Mouse (Mus musculus) forebrain, postnatal 0 days (tissue): ENCODE measurements around the gene Cnga4. TPM values are rescaled to one million over a fixed set of nuclear protein-coding genes. Genes with fewer than 3 reads are reported as not detected.

Experiments
- ATAC-seq: fragments of 200-750 bp; cut with Nextera tagmentation; 2 replicates; pipeline ENCODE4 v1.8.0; 2017; ENCODE audit warnings: mild to moderate bottlenecking, moderate library complexity
- DNase-seq: peaks from one replicate; pipeline ENCODE4 v3.0.0-alpha.2; 2015
- H3K27ac ChIP-seq: fragments of 300-500 bp; sonication (generic); 2 replicates; pipeline ENCODE4 v1.5.1; 2014; ENCODE audit warnings: low read depth, mild to moderate bottlenecking, antibody characterized with exemption, low read length, moderate library complexity, mixed read lengths
- H3K27me3 ChIP-seq: fragments of 300-500 bp; sonication (generic); 2 replicates; pipeline ENCODE4 v1.6.1; 2014; ENCODE audit warnings: mild to moderate bottlenecking, low read length, mixed read lengths; ENCODE audit not compliant: insufficient read depth
- H3K36me3 ChIP-seq: fragments of 300-500 bp; sonication (generic); 2 replicates; pipeline ENCODE4 v1.6.1; 2014; ENCODE audit warnings: mild to moderate bottlenecking, moderate library complexity; ENCODE audit not compliant: insufficient read depth
- H3K4me1 ChIP-seq: fragments of 300-500 bp; sonication (generic); 2 replicates; pipeline ENCODE4 v1.6.1; 2014; ENCODE audit warnings: antibody characterized with exemption; ENCODE audit not compliant: insufficient read depth
- H3K4me2 ChIP-seq: fragments of 300-500 bp; sonication (generic); 2 replicates; pipeline ENCODE4 v1.6.1; 2014; ENCODE audit warnings: low read depth, mild to moderate bottlenecking, moderate library complexity
- H3K4me3 ChIP-seq: fragments of 300-500 bp; sonication (generic); 2 replicates; pipeline ENCODE4 v1.5.1; 2014; ENCODE audit warnings: low read depth, low read length, mixed read lengths
- H3K9ac ChIP-seq: fragments of 300-500 bp; sonication (generic); 2 replicates; pipeline ENCODE4 v1.6.1; 2014; ENCODE audit warnings: mild to moderate bottlenecking
- H3K9me3 ChIP-seq: fragments of 300-500 bp; sonication (generic); 2 replicates; pipeline ENCODE4 v1.6.1; 2016; ENCODE audit warnings: low read length
- CTCF ChIP-seq: sonication (generic); IDR thresholded peaks from 2 replicates; pipeline ENCODE4 v1.5.1; 2016; ENCODE audit warnings: antibody characterized with exemption, control low read depth, low read depth
- WGBS: fragments of 180-500 bp; shearing (Covaris S2); extraction: QIAGEN DNeasy Blood & Tissue Kit; methylation state at CpG from one replicate; pipeline ENCODE4 v1.1.7; 2014; 5-methylcytosine and 5-hydroxymethylcytosine counted together
- polyA plus RNA-seq: library from polyadenylated mRNA; unstranded; fragments of >200 nt; fragmentation: Nextera tagmentation; extraction: Ambion mirVana; gene quantifications from 2 replicates; pipeline ENCODE4 v1.2.1, GENCODE M21; 2015
- total RNA-seq: library from RNA; depleted of rRNA; stranded (reverse); fragments of >200 nt; gene quantifications from 2 replicates; pipeline ENCODE4 v1.2.3, GENCODE M21; 2014

Cnga4 gene
- total and polyA plus RNA-seq, 2 experiments from 2014 or later: 0.10 to 0.29 TPM

- TF ChIP-seq CTCF: no peak
Observed at GRCm38 (mm10) chr7:105414385-105414784, 10.0 kb downstream of the Cnga4 start.

GRCm38 (mm10) chr7:105416529-105416928, 12.2 kb downstream of the Cnga4 start:
- Histone ChIP-seq H3K4me1 (no peaks in the 10 kb centered on the region), H3K4me3 (no peak overlapping the region), H3K27ac (no peak overlapping the region), H3K36me3 (no peaks in the 10 kb centered on the region), H3K4me2 (no peak overlapping the region), H3K9ac (no peak overlapping the region), H3K9me3 (no peaks in the 10 kb centered on the region), H3K27me3 (no peaks in the 10 kb centered on the region)
- DNase-seq (no peak), ATAC-seq (no peak)
- WGBS: 95% methylated on average over 7 of the region's 7 CpGs
- TF ChIP-seq CTCF: no peak

More at GRCm38 (mm10) chr7:105414385-105414784, 10.0 kb downstream of the Cnga4 start:
- Histone ChIP-seq H3K27ac (no peak overlapping the region), H3K4me2 (no peak overlapping the region), H3K36me3 (no peaks in the 10 kb centered on the region), H3K4me3 (no peak overlapping the region), H3K27me3 (no peaks in the 10 kb centered on the region), H3K9me3 (no peaks in the 10 kb centered on the region), H3K4me1 (no peaks in the 10 kb centered on the region), H3K9ac (no peak overlapping the region)
- DNase-seq (no peak), ATAC-seq (no peak)
- WGBS: 51% methylated on average over 6 of the region's 6 CpGs

- peak; percentile 27 for DNase-seq
- Histone ChIP-seq H3K36me3 (no peaks in the 10 kb centered on the region), H3K4me1 (no peaks in the 10 kb centered on the region), H3K4me2 (no peak overlapping the region), H3K9ac (no peak overlapping the region), H3K27ac (peak overlapping the region; percentile 31; the same call in 1 of the 2 replicates), H3K4me3 (no peak overlapping the region), H3K27me3 (no peaks in the 10 kb centered on the region), H3K9me3 (no peaks in the 10 kb centered on the region)
- no peak for TF ChIP-seq CTCF
- 69% methylated on average over 5 of the region's 5 CpGs for WGBS
- peak; percentile 89 for ATAC-seq
Observed at GRCm38 (mm10) chr7:105418106-105418505, 13.7 kb downstream of the Cnga4 start.

GRCm38 (mm10) chr7:105420903-105421302, 16.5 kb downstream of the Cnga4 start:
- no peak overlapping the region for H3K27ac ChIP-seq
- 64% methylated on average over 2 of the region's 2 CpGs for WGBS
- no peak overlapping the region for H3K9ac ChIP-seq
- no peaks in the 10 kb centered on the region for H3K9me3 ChIP-seq
- no peak overlapping the region for H3K4me2 ChIP-seq
- no peak for TF ChIP-seq CTCF
- no peaks in the 10 kb centered on the region for H3K4me1 ChIP-seq
- no peaks in the 10 kb centered on the region for H3K27me3 ChIP-seq
- DNase-seq: no peak
- ATAC-seq: no peak
- H3K4me3 ChIP-seq: no peak overlapping the region
- no peaks in the 10 kb centered on the region for H3K36me3 ChIP-seq

- Histone ChIP-seq H3K27ac (no peak overlapping the region), H3K36me3 (no peaks in the 10 kb centered on the region), H3K27me3 (no peaks in the 10 kb centered on the region; the same call in 1 of the 2 replicates), H3K4me2 (no peak overlapping the region), H3K9me3 (no peaks in the 10 kb centered on the region), H3K4me1 (no peaks in the 10 kb centered on the region), H3K4me3 (no peak overlapping the region), H3K9ac (no peak overlapping the region)
- no peak for TF ChIP-seq CTCF
- DNase-seq (no peak), ATAC-seq (no peak)
- 36% methylated on average over 5 of the region's 5 CpGs for WGBS
Observed at GRCm38 (mm10) chr7:105424368-105424767, 20.0 kb downstream of the Cnga4 start.

DNA sequence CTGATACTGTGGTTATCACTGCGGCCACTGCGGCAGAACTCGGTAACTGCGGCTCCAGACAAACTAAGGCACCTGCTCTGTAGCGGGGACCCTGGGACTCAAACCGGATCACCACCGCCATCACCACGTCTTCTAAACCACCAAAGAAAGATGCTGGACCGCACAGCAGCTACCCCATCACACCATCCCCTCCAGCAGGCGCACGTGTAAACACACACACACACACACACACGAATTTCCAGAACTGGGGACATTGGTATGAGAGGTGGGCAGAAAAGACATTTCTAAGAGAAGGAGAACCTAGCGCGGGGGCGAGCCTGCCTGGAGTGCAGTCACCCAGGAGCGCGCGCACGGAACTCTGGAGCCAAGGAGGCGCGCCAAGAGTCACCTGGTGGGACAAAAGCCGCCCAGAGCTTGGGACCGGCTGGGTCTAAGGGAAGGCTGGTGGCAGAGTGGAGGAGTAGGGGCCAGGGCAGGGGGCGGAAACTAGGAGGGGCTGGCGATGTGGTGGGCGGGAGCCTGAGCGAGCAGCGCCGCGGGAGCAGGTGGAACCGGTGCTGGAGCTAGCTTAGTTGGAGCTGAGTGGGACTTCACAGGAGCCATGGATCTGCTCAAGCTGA, 21.2 kb downstream of the Cnga4 start, which contains the start of gene Cckbr:
Gene Cckbr (plus strand): TSS at position 308 of the 620 bp plus-strand sequence.
- Histone ChIP-seq H3K27ac (no peak within 1 kb of the TSS), H3K4me2 (peak within 1 kb of the TSS; percentile 90), H3K27me3 (no peaks in the 10 kb centered on the region; the same call in 1 of the 2 replicates), H3K4me1 (no peaks in the 10 kb centered on the region), H3K4me3 (peak within 1 kb of the TSS; percentile 53), H3K9me3 (no peaks in the 10 kb centered on the region), H3K36me3 (no peaks in the 10 kb centered on the region), H3K9ac (peak within 1 kb of the TSS; percentile 58)
- TF ChIP-seq CTCF: no peak
- ATAC-seq (peak; percentile 77), DNase-seq (peak; percentile 47)
- WGBS: 2% methylated on average over 31 of the region's 31 CpGs

DNA sequence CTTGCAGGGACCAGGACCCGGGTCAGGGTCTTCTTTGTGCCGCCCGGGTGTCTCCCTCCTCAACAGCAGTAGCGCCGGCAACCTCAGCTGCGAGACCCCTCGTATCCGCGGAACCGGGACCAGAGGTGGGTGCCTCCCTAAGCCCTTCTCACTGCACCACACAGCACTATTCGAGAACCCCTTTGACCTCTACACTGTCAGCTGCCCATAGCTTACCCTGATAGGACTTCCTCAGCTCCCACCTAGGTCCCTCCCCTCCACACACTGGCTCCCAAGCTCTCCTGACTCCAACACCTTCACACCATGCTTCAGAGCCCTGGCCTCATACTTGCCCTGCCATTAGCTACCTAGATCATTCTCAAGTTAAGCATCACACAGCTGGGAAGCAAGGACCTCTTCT, 21.7 kb downstream of the Cnga4 start:
- TF ChIP-seq CTCF: no peak
- H3K9ac ChIP-seq: peak overlapping the region; percentile 58
- DNase-seq (peak; percentile 20), ATAC-seq (peak; percentile 37)
- H3K36me3 ChIP-seq: no peaks in the 10 kb centered on the region
- H3K4me3 ChIP-seq: peak overlapping the region; percentile 53
- H3K27me3 ChIP-seq: no peaks in the 10 kb centered on the region; the same call in 1 of the 2 replicates
- no peaks in the 10 kb centered on the region for H3K9me3 ChIP-seq
- no peak overlapping the region for H3K27ac ChIP-seq
- peak overlapping the region; percentile 90 for H3K4me2 ChIP-seq
- H3K4me1 ChIP-seq: no peaks in the 10 kb centered on the region
- WGBS: 6% methylated on average over 11 of the region's 11 CpGs
